Mouse (Mus musculus) Patski (cell line): Measurements from ENCODE around the gene Gm28048. TPM values are rescaled to one million over a fixed set of nuclear protein-coding genes. Genes with fewer than 3 reads are reported as not detected.
A peak's percentile ranks its signal among the peaks of the same experiment; 100 is the strongest.

Experiments used
- ATAC-seq: fragments of 100-300 bp; one replicate; pipeline ENCODE4 v1.8.0; 2021
- CTCF ChIA-PET: fragments of 350-600 bp; sonication (Branson Sonifier 250); formaldehyde crosslinking; loops from one replicate; lab custom pipeline; 2022; ENCODE audit warnings: inconsistent platforms; lab: Charles Lee
- POLR2A ChIA-PET: fragments of 350-600 bp; sonication (Branson Sonifier 250); formaldehyde crosslinking; loops from one replicate; lab custom pipeline; 2022; ENCODE audit warnings: antibody characterized with exemption, inconsistent platforms; lab: Charles Lee
- DNase-seq: peaks from one replicate; pipeline ENCODE4 v3.0.0-alpha.2; 2011; ENCODE audit warnings: low read depth, low spot score
- H3K27me3 ChIP-seq: fragments of 371-371 bp; one replicate; pipeline ENCODE4 v1.5.1; 2021
- CTCF ChIP-seq: fragments of 100-300 bp; IDR thresholded peaks from one replicate; pipeline ENCODE4 v1.5.1; 2021
- in situ Hi-C: fragments of 300-500 bp; cut with MboI; formaldehyde crosslinking; loops from 3 replicates; pipeline ENCODE4 v1.11.1; 2018; ENCODE audit warnings: low pct_unique_long_range_greater_than_20kb, mixed read lengths
- polyA plus RNA-seq: library from polyadenylated mRNA; unstranded; gene quantifications from one replicate; pipeline ENCODE4 v1.2.3, GENCODE M21; 2021

Gm28048 gene
- polyA plus RNA-seq, 1 experiment from 2014 or later: 14.7 TPM

DNA sequence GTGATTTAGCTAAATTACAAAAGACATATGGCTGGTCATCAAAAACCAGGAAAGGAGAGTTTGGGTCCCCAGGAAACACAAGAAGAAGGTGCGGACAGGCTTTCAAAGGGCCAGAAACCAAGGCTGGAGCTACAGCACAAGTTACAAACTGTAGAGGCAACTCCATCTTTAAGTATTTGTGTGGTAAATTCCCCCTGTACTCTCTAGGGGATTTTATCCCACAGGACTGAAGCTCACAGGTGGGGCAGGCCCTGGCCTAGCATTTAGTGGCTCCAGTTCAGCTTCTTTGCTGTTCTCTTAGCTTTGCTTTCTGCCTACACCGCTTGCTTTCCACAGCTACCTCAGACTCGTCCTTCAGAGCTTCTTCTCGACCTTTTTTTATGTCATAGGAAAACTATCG, 114.2 kb downstream of the Gm28048 start:
- DNase-seq (no peak), ATAC-seq (no peak)
- in situ Hi-C loops: no loop called here
- no peak for TF ChIP-seq CTCF
- ChIA-PET CTCF (interaction anchor here (1.5 to 1.8 kb wide), 3 partner anchors 8 to 89 kb away, joined by 3 to 6 read pairs (median 5); no protein-coding TSS in a partner anchor), POLR2A (no interaction called here)
- no peaks in the 10 kb centered on the region for H3K27me3 ChIP-seq

DNA sequence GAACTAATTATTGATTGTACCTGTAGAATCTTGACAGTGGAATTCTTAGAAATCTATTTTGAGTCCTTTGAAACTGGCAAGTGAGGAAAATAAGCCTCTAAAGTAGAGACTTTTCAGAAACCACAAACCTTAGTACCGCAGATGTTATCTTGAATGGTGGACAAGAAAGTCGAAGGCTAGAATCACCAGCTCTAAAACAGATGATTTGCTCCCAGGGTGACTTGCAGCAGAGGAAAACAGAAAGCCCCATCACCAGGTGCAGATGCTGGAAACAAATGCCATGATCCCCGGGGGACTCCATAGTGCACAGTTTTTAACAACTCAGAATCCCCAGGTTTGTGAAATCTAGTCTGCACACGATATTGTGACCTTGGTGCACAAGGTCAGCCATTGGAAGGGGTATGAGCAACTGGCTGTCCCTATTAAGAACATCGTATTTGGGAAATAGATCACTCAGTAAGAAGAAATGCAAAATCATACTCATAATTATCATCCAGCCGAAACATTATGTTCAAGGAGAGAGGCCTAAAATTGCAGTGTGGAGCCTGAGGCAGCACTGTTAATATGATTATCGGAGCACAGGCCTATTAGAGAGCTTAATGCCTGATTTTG, 116.1 kb downstream of the Gm28048 start:
- H3K27me3 ChIP-seq: no peaks in the 10 kb centered on the region
- in situ Hi-C loops: no loop called here
- ATAC-seq (no peak), DNase-seq (no peak)
- POLR2A ChIA-PET: no interaction called here
- TF ChIP-seq CTCF: no peak
- CTCF ChIA-PET: no interaction called here

DNA sequence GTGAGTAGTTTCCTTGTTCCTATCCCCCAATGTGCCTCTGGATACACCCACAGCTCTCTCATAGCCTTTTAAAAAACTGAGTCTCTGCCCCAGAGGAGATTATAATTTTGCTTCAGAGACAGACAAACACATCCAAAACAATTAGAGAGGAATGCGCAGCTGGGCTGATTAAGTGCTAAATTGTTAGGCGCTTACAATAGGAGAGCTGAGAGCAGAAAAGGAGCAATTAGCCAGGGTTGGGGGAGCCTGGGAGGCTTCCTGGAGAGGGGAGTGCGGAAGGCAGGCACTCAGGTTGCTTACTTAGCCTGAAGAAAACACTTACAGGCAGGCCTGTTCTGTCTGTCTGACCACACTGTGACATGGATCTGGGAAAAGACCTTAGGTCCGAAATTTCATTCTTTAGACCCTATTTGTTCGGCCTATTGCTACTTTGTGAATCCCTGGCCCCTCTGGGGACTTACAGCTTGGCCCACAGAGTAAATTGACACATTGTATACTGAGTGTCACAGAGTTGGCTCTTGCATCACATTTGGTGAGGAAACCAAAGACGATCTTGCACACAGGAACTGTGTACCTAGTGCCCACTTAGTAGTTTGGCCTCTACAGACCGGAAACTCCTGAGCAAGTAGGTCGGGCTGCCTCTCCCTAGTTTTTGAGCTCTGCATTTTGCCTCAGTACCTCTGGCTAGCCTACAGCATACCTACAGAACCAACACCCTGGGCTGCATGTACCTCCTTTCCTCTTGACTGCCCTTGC, 117.4 kb downstream of the Gm28048 start:
- CTCF ChIA-PET: interaction anchor here (0.9 kb wide), 1 partner anchor 81 kb away, joined by 3 read pairs; no protein-coding TSS in a partner anchor

DNA sequence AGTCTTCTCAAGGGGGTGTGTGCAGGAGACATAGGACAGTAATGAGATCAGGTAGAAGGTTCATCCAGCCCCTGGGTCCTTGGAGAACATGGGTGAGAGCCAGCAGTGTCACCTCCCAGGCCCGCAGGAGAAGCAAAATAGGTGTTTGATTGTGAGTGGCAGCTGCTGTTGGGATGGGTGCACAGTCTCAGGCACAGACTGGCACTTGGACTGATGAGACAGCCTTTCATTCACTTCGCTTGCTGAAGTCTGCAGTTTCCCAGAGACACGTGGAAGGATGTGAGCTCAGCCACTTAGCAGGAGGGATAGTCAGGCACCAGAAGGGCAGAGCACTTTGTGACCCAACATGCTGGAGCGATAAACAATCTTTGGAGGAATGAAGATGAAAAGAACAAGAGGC, 118.3 kb downstream of the Gm28048 start:
- DNase-seq (no peak), ATAC-seq (no peak)
- ChIA-PET CTCF (no interaction called here), POLR2A (no interaction called here)
- in situ Hi-C loops: loop anchor here (5.0 kb wide), 1 partner anchor 226 kb away; no protein-coding TSS in a partner anchor
- no peaks in the 10 kb centered on the region for H3K27me3 ChIP-seq
- TF ChIP-seq CTCF: no peak

More for the DNA sequence above, 117.4 kb downstream of the Gm28048 start:
- POLR2A ChIA-PET: no interaction called here
- in situ Hi-C loops: loop anchor here (5.0 kb wide), 1 partner anchor 227 kb away; no protein-coding TSS in a partner anchor
- ATAC-seq: no peak
- DNase-seq: no peak
- no peak for TF ChIP-seq CTCF
- H3K27me3 ChIP-seq: no peaks in the 10 kb centered on the region

DNA sequence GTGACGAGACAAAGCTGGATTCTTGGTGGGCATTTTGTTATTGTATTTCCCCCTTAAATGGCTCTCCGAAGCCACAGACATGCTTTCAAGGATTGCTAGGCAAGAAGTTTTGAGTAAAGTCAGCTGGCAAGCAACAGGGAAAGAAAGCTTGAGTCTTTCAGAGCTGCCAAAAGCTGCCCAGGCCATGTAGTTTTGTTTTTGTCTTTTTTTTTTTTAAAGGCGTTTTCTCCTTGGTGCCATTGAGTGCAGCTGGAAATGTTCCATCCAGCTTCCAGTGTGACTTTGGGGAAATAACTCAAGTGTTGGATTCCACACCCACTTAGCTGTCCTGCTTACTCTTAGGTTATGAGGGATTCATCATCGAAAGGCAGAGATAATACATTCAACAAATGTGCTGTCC, 120.6 kb downstream of the Gm28048 start:
- no peak for ATAC-seq
- CTCF ChIA-PET: interaction anchor here (1.4 kb wide), 1 partner anchor 22 kb away, joined by 3 read pairs; no protein-coding TSS in a partner anchor
- no peaks in the 10 kb centered on the region for H3K27me3 ChIP-seq
- no peak for TF ChIP-seq CTCF
- POLR2A ChIA-PET: interaction anchor here (0.7 kb wide), 1 partner anchor 71 kb away, joined by 3 read pairs; no protein-coding TSS in a partner anchor
- in situ Hi-C loops: loop anchor here (5.0 kb wide), 1 partner anchor 224 kb away; no protein-coding TSS in a partner anchor
- DNase-seq: no peak

DNA sequence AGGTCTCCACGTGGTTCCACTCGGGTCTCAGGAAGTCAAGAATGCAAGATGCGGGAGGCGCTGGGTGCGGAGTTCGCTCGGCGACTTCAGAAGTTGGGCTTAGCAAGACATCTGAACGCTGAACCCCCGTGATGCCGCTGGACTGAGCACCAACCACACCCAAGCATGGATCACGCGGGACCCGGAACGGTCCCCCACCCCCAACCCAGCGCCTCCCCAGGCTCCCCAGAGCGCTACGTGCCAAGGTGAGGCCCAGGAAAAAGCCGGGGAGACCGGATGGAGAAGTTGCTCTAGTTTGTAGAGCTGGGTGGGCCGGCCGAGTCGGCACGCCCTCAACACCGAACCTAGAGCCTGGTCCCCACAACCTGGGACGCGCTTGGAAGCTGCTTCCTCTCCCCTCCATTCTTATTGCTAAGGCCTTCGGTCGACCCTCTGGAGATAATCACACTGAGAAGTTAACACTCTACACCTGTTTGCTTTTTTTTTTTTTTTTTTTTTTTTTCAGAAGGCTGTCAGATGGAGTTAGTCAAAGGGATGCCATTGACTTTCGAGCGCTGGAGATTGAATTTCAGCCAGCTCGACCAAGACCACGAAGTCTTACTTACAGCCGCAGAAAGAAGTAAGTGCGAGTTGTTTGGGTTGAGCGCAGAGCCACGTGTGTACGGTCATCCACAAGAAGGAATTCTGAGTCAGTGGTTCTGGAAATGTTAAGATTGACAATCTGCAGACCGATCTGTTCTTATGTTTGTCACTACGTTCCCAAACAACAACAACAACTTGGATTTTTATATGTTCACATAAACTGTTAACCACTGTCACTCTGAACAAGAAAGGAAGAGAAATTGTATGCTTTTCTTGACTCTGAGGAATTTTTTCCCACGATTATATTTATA, 121.3 kb downstream of the Gm28048 start, which contains the start of gene B3gnt2:
Gene B3gnt2, minus strand, starts transcription at position 627 of the 893 bp plus-strand sequence.
- DNase-seq: no peak

DNA sequence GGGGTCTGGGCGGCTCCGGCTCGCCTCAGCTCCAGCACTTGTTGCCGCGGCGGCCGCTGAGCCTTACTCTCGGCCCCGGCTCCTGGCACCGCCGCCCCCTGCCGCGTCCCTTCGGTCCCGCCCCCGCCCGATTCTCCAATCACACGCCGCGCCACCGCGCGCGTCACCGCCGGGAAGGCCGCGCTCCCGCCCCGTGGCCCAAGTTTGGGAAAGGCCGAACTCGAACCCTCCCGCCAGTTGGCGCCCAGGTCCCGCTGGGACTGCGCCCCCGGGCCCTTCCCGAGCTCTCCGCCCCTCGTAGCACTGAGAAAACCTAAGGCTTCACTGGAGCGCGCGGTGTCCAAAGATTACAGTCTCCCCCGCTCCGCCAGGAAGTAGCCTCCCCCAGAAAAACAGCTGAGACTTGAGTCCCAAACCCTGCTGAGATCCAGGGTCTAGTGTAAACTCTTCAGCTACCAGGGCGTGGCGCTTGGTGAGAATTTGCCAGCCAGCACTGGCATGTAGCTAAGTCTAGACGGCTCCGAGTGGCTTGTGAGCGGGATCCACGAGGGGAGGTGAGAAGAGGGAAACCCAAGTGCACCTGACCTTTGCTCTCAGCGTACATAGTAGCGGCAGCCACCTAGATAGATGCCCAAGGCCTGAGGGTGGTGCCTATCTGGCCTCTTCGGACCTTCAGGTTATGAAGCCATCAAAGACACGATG, 122.1 kb downstream of the Gm28048 start:
- in situ Hi-C loops: loop anchor here (5.0 to 10.0 kb wide), 2 partner anchors 165 to 222 kb away; no protein-coding TSS in a partner anchor
- H3K27me3 ChIP-seq: no peaks in the 10 kb centered on the region
- ATAC-seq (peak; percentile 92), DNase-seq (peak; percentile 50)
- POLR2A ChIA-PET: interaction anchor here (0.6 to 1.4 kb wide), 6 partner anchors 12 to 232 kb away, joined by 3 to 6 read pairs (median 3); no protein-coding TSS in a partner anchor
- no peak for TF ChIP-seq CTCF
- CTCF ChIA-PET: interaction anchor here (1.0 to 1.2 kb wide), 4 partner anchors 9 to 97 kb away, joined by 3 to 6 read pairs (median 3); no protein-coding TSS in a partner anchor

More for the DNA sequence above, 121.3 kb downstream of the Gm28048 start, which contains the start of gene B3gnt2:
- TF ChIP-seq CTCF: no peak
- ChIA-PET POLR2A (interaction anchor here (0.6 to 1.4 kb wide), 7 partner anchors 11 to 233 kb away, joined by 3 to 6 read pairs (median 3); no protein-coding TSS in a partner anchor), CTCF (interaction anchor here (1.0 to 1.2 kb wide), 4 partner anchors 8 to 96 kb away, joined by 3 to 6 read pairs (median 3); no protein-coding TSS in a partner anchor)
- no peak for ATAC-seq
- H3K27me3 ChIP-seq: no peaks in the 10 kb centered on the region
- in situ Hi-C loops: loop anchor here (5.0 kb wide), 1 partner anchor 223 kb away; no protein-coding TSS in a partner anchor

DNA sequence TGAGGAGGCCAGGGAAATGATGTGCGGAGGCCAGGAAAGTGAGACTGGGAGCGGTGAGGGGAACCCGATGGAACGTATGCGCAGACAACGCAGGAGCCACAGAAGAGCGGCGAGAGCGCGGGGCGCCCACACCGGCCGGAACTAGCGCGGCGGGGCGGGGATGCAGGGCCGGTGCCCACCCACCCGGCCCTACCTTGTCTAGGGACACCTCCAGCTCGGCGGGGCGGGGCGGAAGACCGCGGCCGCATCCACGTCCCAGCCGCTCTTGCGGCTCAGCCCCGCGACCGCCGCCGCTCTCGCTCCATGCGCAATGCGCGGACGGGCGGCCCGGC, 122.6 kb downstream of the Gm28048 start:
- no peak for TF ChIP-seq CTCF
- H3K27me3 ChIP-seq: no peaks in the 10 kb centered on the region
- in situ Hi-C loops: loop anchor here (10.0 kb wide), 1 partner anchor 164 kb away; no protein-coding TSS in a partner anchor
- peak; percentile 27 for ATAC-seq
- DNase-seq: no peak
- ChIA-PET POLR2A (interaction anchor here (0.9 to 1.4 kb wide), 4 partner anchors 12 to 167 kb away, joined by 3 read pairs; no protein-coding TSS in a partner anchor), CTCF (interaction anchor here (1.1 to 1.3 kb wide), 3 partner anchors 9 to 97 kb away, joined by 3 to 6 read pairs (median 3); no protein-coding TSS in a partner anchor)
